Mouse (Mus musculus) embryonic facial prominence, embryonic 15.5 days (tissue): Measurements from ENCODE around the gene Gstt1. TPM values are rescaled to one million over a fixed set of nuclear protein-coding genes. Genes with fewer than 3 reads are reported as not detected.

Source experiments
- ATAC-seq: fragments of 200-750 bp; cut with Nextera tagmentation; 2 replicates; pipeline ENCODE4 v1.8.0; 2017; ENCODE audit warnings: low read depth, moderate TSS enrichment; ENCODE audit not compliant: insufficient number of reproducible peaks, low FRiP score, low TSS enrichment
- H3K27ac ChIP-seq: fragments of 300-500 bp; sonication (generic); replicated peaks from 2 replicates; pipeline ENCODE4 v1.5.1; 2015; ENCODE audit warnings: mild to moderate bottlenecking, inconsistent platforms
- H3K27me3 ChIP-seq: fragments of 300-500 bp; sonication (generic); 2 replicates; pipeline ENCODE4 v1.6.1; 2015; ENCODE audit warnings: inconsistent platforms
- H3K36me3 ChIP-seq: fragments of 300-500 bp; sonication (generic); 2 replicates; pipeline ENCODE4 v1.6.1; 2015; ENCODE audit warnings: mild to moderate bottlenecking, inconsistent platforms
- H3K4me1 ChIP-seq: fragments of 300-500 bp; sonication (generic); 2 replicates; pipeline ENCODE4 v1.6.1; 2015; ENCODE audit warnings: inconsistent platforms
- H3K4me2 ChIP-seq: fragments of 300-500 bp; sonication (generic); replicated peaks from 2 replicates; pipeline ENCODE4 v1.6.1; 2015; ENCODE audit warnings: mild to moderate bottlenecking, inconsistent platforms
- H3K4me3 ChIP-seq: fragments of 300-500 bp; sonication (generic); replicated peaks from 2 replicates; pipeline ENCODE4 v1.5.1; 2015; ENCODE audit warnings: mild to moderate bottlenecking, inconsistent platforms
- H3K9ac ChIP-seq: fragments of 300-500 bp; sonication (generic); 2 replicates; pipeline ENCODE4 v1.6.1; 2015; ENCODE audit warnings: inconsistent platforms
- H3K9me3 ChIP-seq: fragments of 300-500 bp; sonication (generic); replicated peaks from 2 replicates; pipeline ENCODE4 v1.6.1; 2016; ENCODE audit warnings: inconsistent platforms
- WGBS: fragments of 180-500 bp; shearing (Covaris S2); methylation state at CpG from one replicate; pipeline ENCODE4 v1.1.7; 2015; 5-methylcytosine and 5-hydroxymethylcytosine counted together
- polyA plus RNA-seq: library from polyadenylated mRNA; unstranded; fragments of >200 nt; fragmentation: Nextera tagmentation; extraction: Ambion mirVana; gene quantifications from 2 replicates; pipeline ENCODE4 v1.2.1, GENCODE M21; 2015

Gene Gstt1
- polyA plus RNA-seq, 1 experiment from 2014 or later, result 14.5 TPM

- peak overlapping the region; percentile 41 for H3K4me3 ChIP-seq
- H3K9ac ChIP-seq, result no peak overlapping the region
- ATAC-seq, result no peak
- no peaks in the 10 kb centered on the region for H3K36me3 ChIP-seq
- no peak overlapping the region for H3K27ac ChIP-seq
- H3K4me2 ChIP-seq, result peak overlapping the region; percentile 79
- 14% methylated on average over 21 of the region's 21 CpGs for WGBS
- H3K4me1 ChIP-seq, result peaks cover 43% of the 10 kb centered on the region
- H3K27me3 ChIP-seq, result 0 out of 2 replicates have a peak, but pooled peaks cover 9% of the 10 kb centered on the region
- no peaks in the 10 kb centered on the region for H3K9me3 ChIP-seq
Measured at GRCm38 (mm10) chr10:75833456-75834080, 35.2 kb upstream of the Gstt1 start.

GRCm38 (mm10) chr10:75832272-75832895, 34.0 kb upstream of the Gstt1 start:
- H3K4me2 ChIP-seq, result no peak overlapping the region
- H3K27me3 ChIP-seq, result 0 out of 2 replicates have a peak, but pooled peaks cover 9% of the 10 kb centered on the region
- peaks cover 36% of the 10 kb centered on the region for H3K4me1 ChIP-seq
- no peak overlapping the region for H3K4me3 ChIP-seq
- no peak for ATAC-seq
- H3K9ac ChIP-seq, result no peak overlapping the region
- no peak overlapping the region for H3K27ac ChIP-seq
- no peaks in the 10 kb centered on the region for H3K36me3 ChIP-seq
- H3K9me3 ChIP-seq, result no peaks in the 10 kb centered on the region
- 66% methylated on average over 13 of the region's 13 CpGs for WGBS

GRCm38 (mm10) chr10:75830275-75830670, 31.9 kb upstream of the Gstt1 start:
- H3K4me3 ChIP-seq, result no peak overlapping the region
- H3K9ac ChIP-seq, result no peak overlapping the region
- no peak overlapping the region for H3K4me2 ChIP-seq
- H3K36me3 ChIP-seq, result no peaks in the 10 kb centered on the region
- no peak overlapping the region for H3K27ac ChIP-seq
- H3K27me3 ChIP-seq, result 0 out of 2 replicates have a peak, but pooled peaks cover 9% of the 10 kb centered on the region
- ATAC-seq, result no peak
- H3K9me3 ChIP-seq, result no peaks in the 10 kb centered on the region
- H3K4me1 ChIP-seq, result peaks cover 28% of the 10 kb centered on the region
- 70% methylated on average over 2 of the region's 2 CpGs for WGBS

DNA sequence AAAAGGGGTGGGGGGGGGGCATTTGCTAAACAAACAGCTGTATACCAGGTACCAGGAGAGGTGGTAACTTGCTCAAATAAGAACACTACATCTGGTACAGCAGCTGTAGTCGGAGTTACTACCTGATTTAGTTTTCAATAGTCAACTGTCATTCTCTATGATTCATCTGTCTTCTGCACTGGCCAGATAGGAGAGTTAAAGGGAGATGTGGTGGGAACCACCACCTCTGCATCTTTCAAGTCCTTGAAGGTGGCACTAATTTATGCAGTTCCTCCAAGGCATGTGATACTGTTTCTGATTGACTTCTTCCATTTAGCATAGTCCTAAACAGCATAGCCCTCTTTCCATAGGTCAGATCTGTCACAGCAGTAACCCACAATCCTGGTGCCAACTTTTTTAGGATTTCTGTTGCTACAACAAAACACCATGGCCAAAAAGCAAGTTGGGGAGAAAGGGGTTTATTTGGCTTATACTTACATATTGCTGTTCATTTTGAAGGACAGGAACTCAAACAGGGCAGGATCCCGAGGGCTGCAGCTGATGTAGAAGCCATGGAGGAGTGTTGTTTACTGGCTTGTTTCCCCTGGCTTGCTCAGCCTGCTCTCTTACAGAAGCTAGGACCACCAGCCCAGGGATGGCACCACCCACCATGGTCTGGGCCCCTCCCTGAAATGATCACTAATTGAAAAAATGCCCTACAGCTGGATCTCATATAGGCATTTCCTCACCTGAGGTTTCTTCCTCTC, 31.3 kb upstream of the Gstt1 start:
- 68% methylated on average over 2 of the region's 2 CpGs for WGBS

DNA sequence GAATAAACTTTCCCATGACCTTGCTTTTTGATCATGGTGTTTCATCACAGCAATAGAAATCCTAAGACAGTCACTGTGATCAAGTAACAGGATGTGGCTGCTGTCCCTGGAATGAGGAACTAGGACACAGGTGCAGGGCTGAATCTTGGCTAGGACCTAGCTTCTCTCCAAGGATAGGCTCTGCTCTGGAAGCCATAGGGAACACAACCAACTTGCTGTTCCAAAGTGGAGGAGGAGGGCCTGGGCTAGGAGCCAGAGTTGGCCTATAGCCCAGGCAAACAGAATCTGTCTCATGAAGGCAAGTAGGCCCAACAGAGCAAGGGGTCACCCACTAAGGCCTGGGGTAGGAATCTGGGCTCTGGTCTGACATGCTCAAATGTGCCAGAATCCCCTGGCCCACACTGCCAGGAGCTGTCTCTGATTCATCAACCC, 30.1 kb upstream of the Gstt1 start:
- Histone ChIP-seq H3K27ac (no peak overlapping the region), H3K27me3 (0 out of 2 replicates have a peak, but pooled peaks cover 4% of the 10 kb centered on the region), H3K36me3 (no peaks in the 10 kb centered on the region), H3K4me1 (peaks cover 10% of the 10 kb centered on the region), H3K4me2 (no peak overlapping the region), H3K9me3 (no peaks in the 10 kb centered on the region), H3K4me3 (no peak overlapping the region), H3K9ac (no peak overlapping the region)
- ATAC-seq, result no peak

More for the DNA sequence above, 31.3 kb upstream of the Gstt1 start:
- Histone ChIP-seq H3K4me1 (peaks cover 22% of the 10 kb centered on the region), H3K9me3 (no peaks in the 10 kb centered on the region), H3K4me3 (no peak overlapping the region), H3K36me3 (no peaks in the 10 kb centered on the region), H3K9ac (no peak overlapping the region), H3K27me3 (0 out of 2 replicates have a peak, but pooled peaks cover 9% of the 10 kb centered on the region), H3K4me2 (no peak overlapping the region), H3K27ac (no peak overlapping the region)
- ATAC-seq, result no peak

DNA sequence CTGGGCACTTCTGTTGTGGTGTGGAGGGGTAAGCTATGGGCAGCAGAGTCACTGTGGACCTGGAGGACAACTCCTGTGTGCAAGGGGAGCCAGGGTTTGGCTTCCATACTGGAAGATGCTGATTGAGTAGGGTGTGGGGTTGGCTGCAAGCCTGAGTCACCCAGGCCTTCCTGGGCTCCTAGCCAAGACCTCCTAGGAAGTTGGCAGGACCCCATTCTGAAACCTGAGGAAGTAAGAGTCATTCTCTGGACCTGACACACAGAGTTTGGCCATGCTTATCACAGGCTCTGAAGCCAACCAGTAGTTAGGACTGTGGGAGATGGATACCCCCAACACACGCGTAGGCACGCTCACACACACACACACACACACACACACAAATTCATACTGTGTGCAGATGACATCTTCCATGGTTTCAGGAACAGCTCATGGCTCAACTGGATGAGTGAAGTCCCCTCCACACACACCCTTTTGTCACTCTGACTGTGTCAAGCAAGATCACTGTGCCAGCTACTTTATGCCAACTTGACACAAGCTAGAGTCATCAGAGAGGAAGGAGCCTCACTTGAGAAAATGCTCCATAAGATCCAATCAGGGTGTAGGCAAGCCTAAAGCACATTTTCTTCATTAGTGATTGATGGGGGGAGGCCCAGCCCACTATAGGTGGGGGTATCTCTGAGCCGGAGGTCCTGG, 29.4 kb upstream of the Gstt1 start:
- no peaks in the 10 kb centered on the region for H3K9me3 ChIP-seq
- H3K27me3 ChIP-seq, result no peaks in the 10 kb centered on the region
- no peak overlapping the region for H3K4me2 ChIP-seq
- ATAC-seq, result no peak
- WGBS, result 81% methylated on average over 4 of the region's 4 CpGs
- no peak overlapping the region for H3K9ac ChIP-seq
- no peak overlapping the region for H3K4me3 ChIP-seq
- H3K27ac ChIP-seq, result no peak overlapping the region
- no peaks in the 10 kb centered on the region for H3K36me3 ChIP-seq
- H3K4me1 ChIP-seq, result peaks cover 7% of the 10 kb centered on the region; the same call in 1 of the 2 replicates

DNA sequence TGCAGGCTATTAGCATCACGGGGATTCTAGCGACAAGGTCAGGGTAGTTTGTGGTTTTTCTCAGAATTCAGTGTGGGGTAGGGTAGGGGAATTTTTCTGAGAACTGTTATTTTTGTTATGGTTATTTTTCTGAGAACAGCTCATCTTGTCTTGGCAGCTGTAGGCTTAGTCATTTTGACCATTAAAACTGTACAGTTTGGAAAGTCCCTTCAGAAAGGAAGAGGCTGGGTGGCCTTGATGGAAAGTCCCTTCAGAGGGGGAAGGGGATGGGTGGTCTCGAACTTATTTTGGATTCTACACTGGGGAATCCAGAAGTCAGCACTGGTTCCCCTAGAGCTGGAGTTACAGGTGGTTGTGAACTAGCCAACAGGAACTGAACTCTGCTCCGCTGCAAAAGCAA, 26.1 kb upstream of the Gstt1 start:
- no peak for ATAC-seq
- H3K4me1 ChIP-seq, result peaks cover 7% of the 10 kb centered on the region; the same call in 1 of the 2 replicates
- no peaks in the 10 kb centered on the region for H3K36me3 ChIP-seq
- no peak overlapping the region for H3K4me2 ChIP-seq
- H3K9ac ChIP-seq, result no peak overlapping the region
- no peaks in the 10 kb centered on the region for H3K27me3 ChIP-seq
- WGBS, result 80% methylated on average over 4 of the region's 4 CpGs
- H3K9me3 ChIP-seq, result no peaks in the 10 kb centered on the region
- H3K27ac ChIP-seq, result no peak overlapping the region
- H3K4me3 ChIP-seq, result no peak overlapping the region

GRCm38 (mm10) chr10:75823782-75824181, 25.4 kb upstream of the Gstt1 start:
- peaks cover 7% of the 10 kb centered on the region; the same call in 1 of the 2 replicates for H3K4me1 ChIP-seq
- WGBS, result 88% methylated on average over 1 of the region's 1 CpGs
- H3K36me3 ChIP-seq, result no peaks in the 10 kb centered on the region
- H3K27ac ChIP-seq, result no peak overlapping the region
- H3K4me3 ChIP-seq, result no peak overlapping the region
- no peak for ATAC-seq
- H3K9ac ChIP-seq, result no peak overlapping the region
- no peak overlapping the region for H3K4me2 ChIP-seq
- H3K27me3 ChIP-seq, result no peaks in the 10 kb centered on the region
- no peaks in the 10 kb centered on the region for H3K9me3 ChIP-seq

GRCm38 (mm10) chr10:75822443-75822842, 24.1 kb upstream of the Gstt1 start, which contains the start of gene Gstt4:
Gstt4 (minus strand) TSS chr10:75822543.
- WGBS, result 86% methylated on average over 2 of the region's 2 CpGs

GRCm38 (mm10) chr10:75819882-75820281, 21.5 kb upstream of the Gstt1 start:
- H3K4me2 ChIP-seq, result no peak overlapping the region
- no peaks in the 10 kb centered on the region for H3K9me3 ChIP-seq
- no peak for ATAC-seq
- no peaks in the 10 kb centered on the region for H3K27me3 ChIP-seq
- H3K4me3 ChIP-seq, result no peak overlapping the region
- no peaks in the 10 kb centered on the region for H3K36me3 ChIP-seq
- H3K9ac ChIP-seq, result no peak overlapping the region
- no peak overlapping the region for H3K27ac ChIP-seq
- WGBS, result 84% methylated on average over 5 of the region's 5 CpGs
- H3K4me1 ChIP-seq, result no peaks in the 10 kb centered on the region

More at GRCm38 (mm10) chr10:75822443-75822842, 24.1 kb upstream of the Gstt1 start, which contains the start of gene Gstt4:
- Histone ChIP-seq H3K9me3 (no peaks in the 10 kb centered on the region), H3K4me3 (no peak within 1 kb of the TSS), H3K27ac (no peak within 1 kb of the TSS), H3K36me3 (no peaks in the 10 kb centered on the region), H3K9ac (no peak within 1 kb of the TSS), H3K4me1 (peaks cover 3% of the 10 kb centered on the region; the same call in 1 of the 2 replicates), H3K27me3 (no peaks in the 10 kb centered on the region), H3K4me2 (no peak within 1 kb of the TSS)
- no peak for ATAC-seq

DNA sequence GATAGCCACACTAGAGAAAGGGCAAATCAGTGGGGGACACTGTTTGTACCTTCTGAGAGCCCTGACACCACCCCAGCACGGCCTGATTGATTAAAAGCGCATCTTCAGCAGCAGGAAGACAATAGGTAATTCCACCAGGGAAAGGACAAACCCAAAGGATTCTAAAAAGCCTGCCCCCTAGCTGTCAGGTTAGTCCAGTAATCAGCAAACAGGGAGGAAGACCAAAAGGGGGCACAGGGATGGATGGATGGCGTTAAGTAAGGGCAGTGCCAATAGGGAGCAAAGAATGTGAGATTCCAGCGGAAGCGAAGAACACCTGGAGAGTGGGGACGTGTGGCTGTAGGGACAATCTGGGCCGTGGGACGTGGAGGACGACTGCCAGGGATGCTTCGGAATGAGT, 20.3 kb upstream of the Gstt1 start:
- no peaks in the 10 kb centered on the region for H3K36me3 ChIP-seq
- no peaks in the 10 kb centered on the region for H3K27me3 ChIP-seq
- H3K27ac ChIP-seq, result no peak overlapping the region
- no peak overlapping the region for H3K4me3 ChIP-seq
- 59% methylated on average over 10 of the region's 10 CpGs for WGBS
- no peak overlapping the region for H3K4me2 ChIP-seq
- ATAC-seq, result no peak
- no peak overlapping the region for H3K9ac ChIP-seq
- no peaks in the 10 kb centered on the region for H3K4me1 ChIP-seq
- no peaks in the 10 kb centered on the region for H3K9me3 ChIP-seq
